Mouse (Mus musculus) neutrophil, adult 5-6 weeks (primary cell): ENCODE measurements at regions not wholly inside any gene's neighbourhood (a gene's known extent, or its start where the extent isn't known, plus 50 kb on each side); places are given as distances from the start of the nearest gene placed in this dataset.

Experiments
- ATAC-seq: fragments of 151-379, 151-347 bp; 2 replicates; pipeline ENCODE4 v1.8.0; 2017; ENCODE audit warnings: mild to moderate bottlenecking, moderate TSS enrichment; ENCODE audit not compliant: insufficient number of reproducible peaks, poor library complexity, low FRiP score, severe bottlenecking; ENCODE audit errors: extremely low read depth

- ATAC-seq, result no peak
Measured at GRCm38 (mm10) chr12:106633096-106633495, 623.1 kb downstream of the Vrk1 start.

GRCm38 (mm10) chr12:106658317-106658716 is 648.3 kb downstream of the Vrk1 start:
- no peak for ATAC-seq

DNA sequence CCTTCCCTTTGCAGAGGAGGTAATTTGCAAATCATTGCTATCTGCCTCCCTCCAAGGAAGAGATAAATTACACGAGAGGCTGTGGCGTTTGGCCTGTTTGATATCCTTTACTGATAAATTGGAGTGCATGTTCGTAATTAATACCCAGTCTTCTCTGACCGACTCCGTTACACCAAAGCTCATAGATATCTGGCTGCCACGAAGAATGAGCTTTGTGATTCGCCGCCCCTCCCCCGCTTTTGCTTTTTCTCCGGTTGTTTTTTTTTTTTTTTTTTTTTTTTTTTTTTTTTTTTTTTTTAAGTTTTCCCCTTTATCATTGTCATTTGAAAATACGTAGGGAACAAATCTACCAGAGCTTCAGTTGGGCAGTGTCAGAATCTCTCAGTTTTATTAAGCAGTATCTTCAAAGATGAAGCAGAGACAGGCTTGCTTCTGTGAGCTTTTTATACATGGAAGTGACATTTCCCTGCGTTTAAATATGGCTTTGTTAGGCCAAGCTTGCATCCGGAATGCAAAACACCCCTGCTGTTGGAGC is 663.3 kb downstream of the Vrk1 start:
- ATAC-seq, result no peak

- no peak for ATAC-seq
Measured at GRCm38 (mm10) chr12:106674741-106675140, 664.7 kb downstream of the Vrk1 start.

GRCm38 (mm10) chr12:106676136-106676535 is 666.1 kb downstream of the Vrk1 start:
- ATAC-seq, result no peak

DNA sequence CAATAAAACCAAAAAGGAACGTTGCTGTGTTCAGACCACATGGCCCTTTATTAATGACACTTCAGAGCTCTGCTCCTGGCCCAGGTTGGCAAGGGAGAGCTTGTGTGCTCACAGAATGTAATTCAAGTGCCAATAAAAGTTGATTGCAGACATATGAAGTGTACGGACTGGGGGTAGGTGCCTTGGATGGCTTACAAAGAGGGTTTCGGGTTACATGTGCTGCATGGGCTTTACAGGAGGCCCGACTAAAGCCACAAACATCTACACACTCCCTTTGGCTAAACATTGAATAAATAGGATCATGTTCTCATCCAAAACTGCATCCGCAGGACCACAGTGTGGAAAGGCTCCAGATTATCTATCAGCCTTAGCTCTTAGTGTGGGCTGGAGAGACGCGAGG is 666.5 kb downstream of the Vrk1 start:
- ATAC-seq, result no peak

DNA sequence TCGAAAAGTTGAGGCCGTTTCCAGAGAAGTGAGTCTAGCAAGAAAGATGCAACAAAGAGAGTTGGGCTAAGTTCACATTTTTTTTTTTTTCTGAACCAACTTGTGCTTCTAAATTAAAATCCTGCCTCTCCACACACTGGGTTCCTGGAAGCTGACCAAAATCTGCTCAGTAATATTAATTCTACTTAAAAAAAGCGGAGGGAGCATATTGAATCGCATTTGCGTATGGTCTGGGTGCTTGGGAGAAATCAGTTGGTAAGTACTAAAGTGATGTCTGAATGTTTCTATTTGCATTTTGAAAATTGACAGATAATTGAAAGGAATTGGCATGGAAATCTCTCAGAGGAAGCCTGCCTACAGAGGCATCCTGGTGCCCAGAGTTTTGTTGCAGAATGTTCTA is 676.0 kb downstream of the Vrk1 start:
- no peak for ATAC-seq

GRCm38 (mm10) chr12:106687751-106688150 is 677.7 kb downstream of the Vrk1 start:
- no peak for ATAC-seq

GRCm38 (mm10) chr12:106688156-106688740 is 678.2 kb downstream of the Vrk1 start:
- no peak for ATAC-seq

- no peak for ATAC-seq
Measured at GRCm38 (mm10) chr12:106702958-106703357, 692.9 kb downstream of the Vrk1 start.

GRCm38 (mm10) chr12:106721271-106722009 is 711.4 kb downstream of the Vrk1 start:
- no peak for ATAC-seq

GRCm38 (mm10) chr12:106722010-106722362 is 712.0 kb downstream of the Vrk1 start:
- ATAC-seq, result no peak

- no peak for ATAC-seq
Measured at GRCm38 (mm10) chr12:106722761-106723160, 712.7 kb downstream of the Vrk1 start.

DNA sequence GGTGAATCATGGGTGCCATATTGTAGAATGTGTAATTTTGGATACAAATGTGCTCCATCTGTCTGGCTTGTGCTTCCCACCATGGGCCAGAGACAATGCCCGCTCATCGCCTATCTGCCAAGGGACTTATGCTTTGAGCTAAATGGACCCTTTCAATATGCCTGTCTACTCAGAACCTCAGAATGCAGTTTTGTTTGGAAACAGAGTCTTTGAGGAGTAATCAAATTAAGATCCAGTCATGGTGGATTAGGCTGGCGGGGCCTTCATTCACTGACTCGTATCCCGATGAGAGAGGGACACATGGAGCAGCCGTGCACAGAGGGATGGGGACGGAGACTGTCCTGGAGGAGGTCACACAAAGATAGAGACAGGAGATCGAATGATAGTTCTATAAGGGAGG is 716.9 kb downstream of the Vrk1 start:
- ATAC-seq, result no peak

DNA sequence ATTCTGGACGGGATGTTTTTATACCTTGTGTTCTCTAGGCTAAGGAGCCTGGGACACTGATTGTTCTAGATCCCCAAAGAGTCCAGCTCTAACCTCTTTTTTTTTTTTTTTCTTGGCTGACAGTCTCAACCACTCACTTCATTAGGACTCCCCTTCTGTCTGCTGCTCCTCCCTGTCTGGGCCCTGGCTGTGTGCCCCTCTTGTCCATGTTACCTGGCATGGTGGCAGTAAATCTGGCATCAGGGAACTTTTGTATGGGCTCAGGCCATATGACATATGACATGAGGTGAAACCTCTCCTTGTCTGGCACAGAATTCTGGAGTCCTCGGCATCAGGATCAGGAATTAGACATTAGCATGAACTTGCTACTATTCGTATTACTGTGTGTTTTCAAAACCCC is 717.5 kb downstream of the Vrk1 start:
- no peak for ATAC-seq

- ATAC-seq, result no peak
Measured at GRCm38 (mm10) chr12:106729686-106730085, 719.7 kb downstream of the Vrk1 start.

DNA sequence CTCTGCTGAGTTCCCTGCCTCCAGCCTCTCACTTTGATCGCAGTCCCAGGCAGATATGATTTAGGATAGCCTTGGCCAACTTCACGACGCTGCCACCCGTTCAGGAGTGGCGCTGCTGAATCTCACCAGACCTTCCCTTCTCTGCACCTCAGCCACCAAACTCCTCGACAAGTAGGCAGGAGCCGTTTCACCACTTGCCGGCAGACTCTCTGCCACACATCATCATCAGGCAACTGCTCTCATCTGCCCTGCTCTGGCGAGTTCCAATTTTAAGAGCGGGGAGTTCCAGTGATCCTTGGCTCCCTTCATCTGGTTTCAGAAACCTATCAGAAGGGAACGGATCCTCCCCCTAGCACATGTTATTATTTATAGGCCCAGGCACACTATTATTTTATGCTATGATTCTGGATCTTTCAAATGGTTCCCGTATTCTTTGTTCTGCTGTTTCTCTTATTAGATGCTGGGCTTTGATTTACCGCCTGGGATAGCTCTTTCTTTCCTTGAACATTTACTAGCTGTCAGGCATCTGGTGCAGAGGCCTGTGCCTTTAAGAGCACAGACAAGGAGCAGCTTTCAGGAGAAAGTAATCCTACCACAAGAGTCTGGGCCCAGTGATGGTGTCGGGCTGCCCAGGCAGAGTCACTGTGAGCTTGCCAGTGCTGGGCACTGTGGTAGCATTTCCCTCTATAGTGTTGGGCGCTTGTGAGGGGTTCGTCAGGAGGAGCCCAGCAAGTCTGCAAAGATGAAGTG is 722.3 kb downstream of the Vrk1 start:
- no peak for ATAC-seq

DNA sequence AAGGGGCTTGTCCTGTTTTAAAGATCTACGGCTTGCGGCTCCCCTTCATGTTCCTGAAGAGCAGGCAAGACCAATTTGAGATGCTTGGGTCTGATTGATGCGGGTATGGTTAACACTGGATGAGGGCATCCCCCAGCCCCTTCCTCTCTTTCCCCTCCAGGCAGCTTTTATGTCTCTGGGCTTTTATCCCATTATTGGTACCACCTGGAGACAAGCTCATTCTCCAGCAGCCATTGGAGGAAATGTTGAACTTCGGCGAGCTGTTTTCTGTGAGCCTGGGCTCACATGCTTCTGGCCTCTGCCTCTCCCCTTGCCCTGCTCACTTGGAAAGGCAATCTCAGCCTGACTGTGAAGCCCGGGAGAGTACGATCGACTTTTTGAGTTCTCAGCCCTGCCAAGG is 738.7 kb downstream of the Vrk1 start:
- no peak for ATAC-seq

- ATAC-seq, result no peak
Measured at GRCm38 (mm10) chr12:106763552-106763951, 724.9 kb upstream of the 3110018I06Rik start.

DNA sequence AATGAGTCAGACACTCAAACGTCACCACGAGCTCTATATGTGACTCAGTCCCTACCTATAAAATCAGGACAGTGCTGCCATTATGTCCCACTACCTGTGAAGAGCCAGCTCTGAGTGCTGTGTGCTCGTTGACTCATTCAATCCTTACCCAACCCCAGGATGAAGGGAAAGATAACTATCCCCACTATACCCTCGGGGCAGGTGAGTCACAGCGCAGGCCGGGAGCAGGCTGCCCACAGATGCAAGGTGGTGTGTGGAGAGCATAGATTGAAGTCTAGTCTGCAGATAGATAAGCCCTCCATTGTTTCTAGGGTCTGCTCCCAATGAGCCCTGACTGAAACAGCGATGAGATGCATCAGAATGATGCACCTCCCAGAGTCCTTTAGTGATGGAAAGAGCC is 723.9 kb upstream of the 3110018I06Rik start:
- ATAC-seq, result no peak
